Mouse (Mus musculus): ENCODE results near the gene Rab11a.

DNA sequence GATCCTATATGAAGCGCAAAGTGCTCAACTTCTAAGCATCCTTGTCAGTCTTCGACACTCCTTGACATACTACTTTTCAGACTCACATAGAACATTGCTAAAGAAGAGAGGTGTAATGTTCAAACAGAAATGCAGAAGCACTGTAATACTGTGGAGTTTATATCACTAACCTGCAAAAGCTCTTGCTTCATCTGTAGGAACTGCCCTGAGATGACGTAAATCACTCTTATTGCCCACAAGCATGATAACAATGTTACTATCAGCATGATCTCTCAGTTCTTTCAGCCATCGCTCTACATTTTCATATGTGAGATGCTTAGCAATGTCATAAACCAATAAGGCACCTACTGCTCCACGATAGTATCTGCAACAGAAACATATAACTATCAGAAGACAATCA is 11.1 kb downstream of the Rab11a start:
- TF ChIP-seq CTCF (IDR thresholded peaks at IDR 0.05; ENCODE audit: borderline replicate concordance, control insufficient read depth, extremely low read depth, insufficient read depth, low read length, poor library complexity) (no peak), POLR2A (IDR thresholded peaks at IDR 0.05; ENCODE audit: control insufficient read depth, extremely low read depth, insufficient read depth, low read length, poor library complexity) (no peak)
